Mouse (Mus musculus) erythroblast, embryonic 14.5 days (primary cell): ENCODE measurements around the gene Strbp.

Source experiments
- GATA1 ChIP-seq: IDR thresholded peaks from 2 replicates; pipeline ENCODE4 v1.6.1; 2012; ENCODE audit warnings: low read length, inconsistent platforms, mixed read lengths
- TAL1 ChIP-seq: IDR thresholded peaks from 3 replicates; pipeline ENCODE4 v1.6.1; 2012; ENCODE audit warnings: low read length, inconsistent platforms, mixed read lengths

DNA sequence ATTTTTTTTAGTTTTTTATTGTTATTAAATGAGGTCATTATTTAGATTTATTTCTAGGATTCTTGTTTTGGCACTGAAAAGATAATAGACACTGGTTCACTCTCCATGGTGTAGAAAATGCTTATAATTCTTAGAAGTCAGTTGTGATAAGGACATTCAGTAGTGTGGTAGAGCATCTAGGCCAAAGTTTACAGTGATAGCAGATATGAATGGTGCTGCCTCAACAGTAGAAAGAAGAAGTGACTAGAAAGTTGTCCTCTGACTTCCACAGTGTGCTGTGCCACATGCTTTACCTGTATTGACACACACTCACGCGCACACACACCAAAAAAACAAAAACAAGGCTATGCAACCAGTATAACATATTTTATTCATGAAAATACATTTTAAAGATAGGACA lies 174.3 kb downstream of the Strbp start:
- TF ChIP-seq GATA1 (no peak), TAL1 (no peak)
